Mouse (Mus musculus) cerebellum, adult 2 months (tissue): ENCODE data around the gene Anapc15-ps. TPM values are rescaled to one million over a fixed set of nuclear protein-coding genes. Genes with fewer than 3 reads are reported as not detected.

Source experiments
- DNase-seq, 2 experiments: peaks; one replicate each; pipeline ENCODE4 v3.0.0; 2021
- H3K27ac ChIP-seq: fragments of 200-500 bp; 2 replicates; pipeline ENCODE4 v1.5.1; 2012; ENCODE audit warnings: low read length, control low read depth, inconsistent platforms; ENCODE audit not compliant: insufficient read depth
- H3K27me3 ChIP-seq: fragments of 200-500 bp; 2 replicates; pipeline ENCODE4 v1.6.1; 2012; ENCODE audit warnings: inconsistent platforms, mild to moderate bottlenecking, low read length, moderate library complexity; ENCODE audit not compliant: control insufficient read depth, insufficient read depth
- H3K4me1 ChIP-seq: fragments of 200-500 bp; 2 replicates; pipeline ENCODE4 v1.6.1; 2011; ENCODE audit warnings: low read length; ENCODE audit not compliant: control insufficient read depth, insufficient read depth
- H3K4me3 ChIP-seq: fragments of 200-500 bp; replicated peaks from 2 replicates; pipeline ENCODE3; 2011; ENCODE audit warnings: mild to moderate bottlenecking, low read depth, low read length, control low read depth; ENCODE audit not compliant: insufficient read depth
- CTCF ChIP-seq: fragments of 200-500 bp; IDR thresholded peaks from 2 replicates; pipeline ENCODE4 v1.5.1; 2011; ENCODE audit warnings: low read depth, mild to moderate bottlenecking, control low read depth, low read length, moderate library complexity, borderline replicate concordance; ENCODE audit not compliant: insufficient read depth
- POLR2A ChIP-seq: fragments of 200-500 bp; IDR thresholded peaks from 2 replicates; pipeline ENCODE4 v1.6.1; 2011; ENCODE audit warnings: low read length, control low read depth, borderline replicate concordance; ENCODE audit not compliant: insufficient read depth
- WGBS: fragments of 180-500 bp; shearing (Covaris S2); methylation state at CpG from one replicate; pipeline ENCODE4 v1.1.7; 2018; 5-methylcytosine and 5-hydroxymethylcytosine counted together
- polyA plus RNA-seq: library from polyadenylated mRNA; depleted of rRNA; stranded (reverse); fragments of >200 nt; gene quantifications from 2 replicates; pipeline ENCODE4 v1.2.3, GENCODE M21; 2012

The Anapc15-ps gene
- polyA plus RNA-seq, 1 experiment: 0.85 TPM

- no peaks in the 10 kb centered on the region for H3K4me1 ChIP-seq
- 94% methylated on average over 10 of the region's 10 CpGs for WGBS
Observed at GRCm38 (mm10) chr10:95646576-95646975, 26.7 kb downstream of the Anapc15-ps start.

GRCm38 (mm10) chr10:95643696-95644360 is 29.4 kb downstream of the Anapc15-ps start:
- Histone ChIP-seq H3K27me3 (no peaks in the 10 kb centered on the region), H3K27ac (no peak overlapping the region), H3K4me1 (no peaks in the 10 kb centered on the region), H3K4me3 (no peak overlapping the region)
- 27% methylated on average over 6 of the region's 6 CpGs for WGBS
- TF ChIP-seq CTCF: no peak
- TF ChIP-seq POLR2A: no peak
- DNase-seq: no peak

More at GRCm38 (mm10) chr10:95646576-95646975, 26.7 kb downstream of the Anapc15-ps start:
- H3K4me3 ChIP-seq: no peak overlapping the region
- no peak for DNase-seq
- no peak for TF ChIP-seq POLR2A
- TF ChIP-seq CTCF: no peak
- no peak overlapping the region for H3K27ac ChIP-seq
- no peaks in the 10 kb centered on the region for H3K27me3 ChIP-seq

GRCm38 (mm10) chr10:95643042-95643441 is 30.2 kb downstream of the Anapc15-ps start:
- H3K4me1 ChIP-seq: no peaks in the 10 kb centered on the region
- H3K27ac ChIP-seq: no peak overlapping the region
- 79% methylated on average over 5 of the region's 5 CpGs for WGBS
- no peaks in the 10 kb centered on the region for H3K27me3 ChIP-seq
- TF ChIP-seq POLR2A (no peak), CTCF (no peak)
- no peak for DNase-seq
- H3K4me3 ChIP-seq: no peak overlapping the region

- 39% methylated on average over 5 of the region's 5 CpGs for WGBS
- TF ChIP-seq POLR2A (no peak), CTCF (no peak)
- no peak overlapping the region for H3K27ac ChIP-seq
- no peak for DNase-seq
- no peaks in the 10 kb centered on the region for H3K4me1 ChIP-seq
- no peaks in the 10 kb centered on the region for H3K27me3 ChIP-seq
- H3K4me3 ChIP-seq: no peak overlapping the region
Observed at GRCm38 (mm10) chr10:95641335-95641734, 31.9 kb downstream of the Anapc15-ps start.

GRCm38 (mm10) chr10:95639429-95639828 is 33.8 kb downstream of the Anapc15-ps start:
- Histone ChIP-seq H3K4me3 (no peak overlapping the region), H3K27me3 (no peaks in the 10 kb centered on the region), H3K27ac (no peak overlapping the region), H3K4me1 (no peaks in the 10 kb centered on the region)
- WGBS: 81% methylated on average over 5 of the region's 5 CpGs
- DNase-seq: no peak
- no peak for TF ChIP-seq CTCF
- no peak for TF ChIP-seq POLR2A

GRCm38 (mm10) chr10:95634751-95635150 is 38.5 kb downstream of the Anapc15-ps start:
- Histone ChIP-seq H3K27me3 (no peaks in the 10 kb centered on the region), H3K4me3 (no peak overlapping the region), H3K4me1 (peaks cover 2% of the 10 kb centered on the region; the same call in 1 of the 2 replicates), H3K27ac (no peak overlapping the region)
- no peak for DNase-seq
- TF ChIP-seq CTCF: no peak
- TF ChIP-seq POLR2A: no peak
- 93% methylated on average over 15 of the region's 15 CpGs for WGBS

GRCm38 (mm10) chr10:95634261-95634660 is 39.0 kb downstream of the Anapc15-ps start:
- no peaks in the 10 kb centered on the region for H3K27me3 ChIP-seq
- no peak for DNase-seq
- H3K4me1 ChIP-seq: peaks cover 2% of the 10 kb centered on the region; the same call in 1 of the 2 replicates
- H3K27ac ChIP-seq: no peak overlapping the region
- no peak overlapping the region for H3K4me3 ChIP-seq
- 81% methylated on average over 9 of the region's 9 CpGs for WGBS
- TF ChIP-seq POLR2A (no peak), CTCF (no peak)

- Histone ChIP-seq H3K4me1 (peaks cover 2% of the 10 kb centered on the region; the same call in 1 of the 2 replicates), H3K27ac (no peak overlapping the region), H3K4me3 (no peak overlapping the region), H3K27me3 (no peaks in the 10 kb centered on the region; the same call in 1 of the 2 replicates)
- no peak for TF ChIP-seq CTCF
- no peak for TF ChIP-seq POLR2A
- DNase-seq: no peak
- 70% methylated on average over 2 of the region's 2 CpGs for WGBS
Observed at GRCm38 (mm10) chr10:95631568-95631967, 41.7 kb downstream of the Anapc15-ps start.
